Mouse (Mus musculus): ENCODE measurements around the gene Rnaseh2a. TPM values are rescaled to one million over a fixed set of nuclear protein-coding genes. Genes with fewer than 3 reads are reported as not detected.

Rnaseh2a gene
- total and polyA plus RNA-seq, 3 experiments: 105 to 109 TPM; not detected in 1

GRCm38 (mm10) chr8:84977435-84978247, 8.1 kb upstream of the Rnaseh2a start (continued):
- TF ChIP-seq MYC (IDR thresholded peaks at IDR 0.05; ENCODE audit: low read depth, low read length): peak; percentile 44; the same call in 1 of the 2 replicates

- H3K4me3 ChIP-seq (ENCODE audit: control insufficient read depth in 1 of 2, insufficient read depth in 1 of 2, low read depth in 2 of 2, low read length in 2 of 2): peak overlapping the region; percentile 84 to 86
- TF ChIP-seq MYC (IDR thresholded peaks at IDR 0.05; ENCODE audit: low read depth, low read length) (no peak; the same call in 1 of the 2 replicates), MAFK (IDR thresholded peaks at IDR 0.05; ENCODE audit: borderline replicate concordance, low read depth, low read length) (no peak), MEF2A (IDR thresholded peaks at IDR 0.05; ENCODE audit: extremely low read depth, insufficient replicate concordance, low read depth, low read length, poor library complexity, severe bottlenecking) (no peak), SIN3A (IDR thresholded peaks at IDR 0.05; ENCODE audit: low read length) (no peak; the same call in 1 of the 2 replicates), JUND (IDR thresholded peaks at IDR 0.05; ENCODE audit: low read depth, low read length) (no peak), CHD2 (IDR thresholded peaks at IDR 0.05; ENCODE audit: low read length) (no peak), CTCF (IDR thresholded peaks at IDR 0.05 in 2 of 3, conservative IDR thresholded peaks at IDR 0.05 in 1 of 3; ENCODE audit: control insufficient read depth in 1 of 3, insufficient read depth in 1 of 3, low read depth in 2 of 3, low read length in 3 of 3, poor library complexity in 1 of 3, severe bottlenecking in 1 of 3) (no peak), NRF1 (IDR thresholded peaks at IDR 0.05; ENCODE audit: insufficient read depth, low read depth, low read length, poor library complexity, severe bottlenecking) (no peak), TAL1 (IDR thresholded peaks at IDR 0.05; ENCODE audit: low read length) (no peak), TCF12 (IDR thresholded peaks at IDR 0.05; ENCODE audit: low read depth, low read length) (no peak), ZNF384 (IDR thresholded peaks at IDR 0.05; ENCODE audit: low read depth, low read length) (no peak), BHLHE40 (IDR thresholded peaks at IDR 0.05; ENCODE audit: borderline replicate concordance, low read depth, low read length) (no peak)
- no peaks in the 10 kb centered on the region for H3K9me3 ChIP-seq (replicated peaks; ENCODE audit: insufficient read depth, low read length)
- no peaks in the 10 kb centered on the region for H3K27me3 ChIP-seq (ENCODE audit: control insufficient read depth in 1 of 2, insufficient read depth in 2 of 2, low read length in 2 of 2)
- no peak for DNase-seq (ENCODE audit: low read depth, low spot score)
- H3K4me1 ChIP-seq (ENCODE audit: control insufficient read depth in 1 of 2, insufficient read depth in 2 of 2, low read length in 2 of 2): peaks cover 6 to 39% of the 10 kb centered on the region in 2 experiments; a peak in 3 of 4 replicates
- H3K9ac ChIP-seq (ENCODE audit: control insufficient read depth, low read depth, low read length, poor library complexity, severe bottlenecking): peak overlapping the region; percentile 88
- H3K79me2 ChIP-seq (ENCODE audit: control insufficient read depth, insufficient read depth, low read length, poor library complexity): peaks cover 22% of the 10 kb centered on the region
- H3K27ac ChIP-seq (ENCODE audit: control insufficient read depth, low read depth, low read length): peak overlapping the region; percentile 89
- peaks cover under 1 to 20% of the 10 kb centered on the region in 2 experiments; a peak in 3 of 4 replicates for H3K36me3 ChIP-seq (ENCODE audit: control insufficient read depth in 1 of 2, insufficient read depth in 2 of 2, low read length in 2 of 2)
Observed at GRCm38 (mm10) chr8:84976763-84977434, 7.3 kb upstream of the Rnaseh2a start.

- Histone ChIP-seq H3K9me3 (replicated peaks; ENCODE audit: insufficient read depth, low read length) (no peaks in the 10 kb centered on the region), H3K9ac (ENCODE audit: control insufficient read depth, low read depth, low read length, poor library complexity, severe bottlenecking) (peak overlapping the region; percentile 88), H3K36me3 (ENCODE audit: control insufficient read depth in 1 of 2, insufficient read depth in 2 of 2, low read length in 2 of 2) (peaks cover 4 to 20% of the 10 kb centered on the region in 2 experiments; a peak in 3 of 4 replicates), H3K4me1 (ENCODE audit: control insufficient read depth in 1 of 2, insufficient read depth in 2 of 2, low read length in 2 of 2) (peaks cover 4 to 39% of the 10 kb centered on the region in 2 experiments; a peak in 3 of 4 replicates), H3K4me3 (ENCODE audit: control insufficient read depth in 1 of 2, insufficient read depth in 1 of 2, low read depth in 2 of 2, low read length in 2 of 2) (peak overlapping the region; percentile 84 to 86), H3K79me2 (ENCODE audit: control insufficient read depth, insufficient read depth, low read length, poor library complexity) (peaks cover 26% of the 10 kb centered on the region), H3K27me3 (ENCODE audit: control insufficient read depth in 1 of 2, insufficient read depth in 2 of 2, low read length in 2 of 2) (no peaks in the 10 kb centered on the region), H3K27ac (ENCODE audit: control insufficient read depth, low read depth, low read length) (peak overlapping the region; percentile 89)
- DNase-seq (ENCODE audit: low read depth, low spot score): peak; percentile 94
- TF ChIP-seq MYB (IDR thresholded peaks at IDR 0.05; ENCODE audit: low read depth, low read length): no peak
- no peak for TF ChIP-seq RAD21 (IDR thresholded peaks at IDR 0.05; ENCODE audit: low read depth, low read length)
- TF ChIP-seq ZMIZ1 (IDR thresholded peaks at IDR 0.05; ENCODE audit: low read depth, low read length): peak; percentile 62
- TF ChIP-seq POLR2AphosphoS5 (IDR thresholded peaks at IDR 0.05; ENCODE audit: borderline replicate concordance, low read depth, low read length): peak; percentile 76; the same call in 1 of the 2 replicates
- TF ChIP-seq ZKSCAN1 (IDR thresholded peaks at IDR 0.05; ENCODE audit: low read depth, low read length): no peak
- no peak for TF ChIP-seq GABPA (IDR thresholded peaks at IDR 0.05; ENCODE audit: low read depth, low read length)
- TF ChIP-seq JUND (IDR thresholded peaks at IDR 0.05; ENCODE audit: low read depth, low read length): no peak
- TF ChIP-seq UBTF (IDR thresholded peaks at IDR 0.05; ENCODE audit: borderline replicate concordance, insufficient read depth, low read depth, low read length): no peak
- no peak for TF ChIP-seq ZNF384 (IDR thresholded peaks at IDR 0.05; ENCODE audit: low read depth, low read length)
- TF ChIP-seq EP300 (IDR thresholded peaks at IDR 0.05; ENCODE audit: low read depth in 1 of 2, low read length in 2 of 2): no peak; a peak in 1 of 4 replicates
- peak in 2 of 3 experiments; percentile 30 to 34; a peak in 3 of 6 replicates for TF ChIP-seq CTCF (IDR thresholded peaks at IDR 0.05 in 2 of 3, conservative IDR thresholded peaks at IDR 0.05 in 1 of 3; ENCODE audit: control insufficient read depth in 1 of 3, insufficient read depth in 1 of 3, low read depth in 2 of 3, low read length in 3 of 3, poor library complexity in 1 of 3, severe bottlenecking in 1 of 3)
- TF ChIP-seq TAL1 (IDR thresholded peaks at IDR 0.05; ENCODE audit: low read length): no peak
- 0 out of 2 replicates have a peak, but pooled peaks have one; percentile 22 for TF ChIP-seq BHLHE40 (IDR thresholded peaks at IDR 0.05; ENCODE audit: borderline replicate concordance, low read depth, low read length)
- TF ChIP-seq MXI1 (IDR thresholded peaks at IDR 0.05; ENCODE audit: low read depth, low read length): peak; percentile 81
Observed at GRCm38 (mm10) chr8:84976031-84976762, 6.6 kb upstream of the Rnaseh2a start.

All from MEL (cell line).